Mouse (Mus musculus) limb, embryonic 12.5 days (tissue): ENCODE measurements around the gene Stk40. TPM values are rescaled to one million over a fixed set of nuclear protein-coding genes. Genes with fewer than 3 reads are reported as not detected.
A peak's percentile ranks its signal among the peaks of the same experiment; 100 is the strongest.

ENCODE experiments used
- ATAC-seq: fragments of 200-750 bp; cut with Nextera tagmentation; 2 replicates; pipeline ENCODE4 v1.8.0; 2017; ENCODE audit warnings: low read depth, moderate TSS enrichment; ENCODE audit not compliant: insufficient number of reproducible peaks, insufficient read depth, low FRiP score, low TSS enrichment
- H3K27ac ChIP-seq: fragments of 300-500 bp; sonication (generic); 2 replicates; pipeline ENCODE4 v1.5.1; 2016; ENCODE audit warnings: mild to moderate bottlenecking, moderate library complexity
- H3K27me3 ChIP-seq: fragments of 300-500 bp; sonication (generic); 2 replicates; pipeline ENCODE4 v1.6.1; 2016; ENCODE audit warnings: mild to moderate bottlenecking, moderate library complexity
- H3K36me3 ChIP-seq: fragments of 300-500 bp; sonication (generic); 2 replicates; pipeline ENCODE4 v1.6.1; 2016; ENCODE audit warnings: mild to moderate bottlenecking, moderate library complexity
- H3K4me1 ChIP-seq: fragments of 300-500 bp; sonication (generic); replicated peaks from 2 replicates; pipeline ENCODE4 v1.6.1; 2016
- H3K4me2 ChIP-seq: fragments of 300-500 bp; sonication (generic); 2 replicates; pipeline ENCODE4 v1.6.1; 2016; ENCODE audit warnings: mild to moderate bottlenecking, moderate library complexity
- H3K4me3 ChIP-seq: fragments of 300-500 bp; sonication (generic); replicated peaks from 2 replicates; pipeline ENCODE4 v1.5.1; 2016; ENCODE audit warnings: mild to moderate bottlenecking
- H3K9ac ChIP-seq: fragments of 300-500 bp; sonication (generic); replicated peaks from 2 replicates; pipeline ENCODE4 v1.6.1; 2016; ENCODE audit warnings: mild to moderate bottlenecking, moderate library complexity
- H3K9me3 ChIP-seq: fragments of 300-500 bp; sonication (generic); 2 replicates; pipeline ENCODE4 v1.6.1; 2016; ENCODE audit warnings: mild to moderate bottlenecking, moderate library complexity
- WGBS: fragments of 180-500 bp; shearing (Covaris S2); methylation state at CpG from one replicate; pipeline ENCODE4 v1.1.7; 2016; 5-methylcytosine and 5-hydroxymethylcytosine counted together
- polyA plus RNA-seq: library from polyadenylated mRNA; unstranded; fragments of >200 nt; fragmentation: Nextera tagmentation; extraction: Ambion mirVana; gene quantifications from 2 replicates; pipeline ENCODE4 v1.2.1, GENCODE M21; 2016

Gene Stk40
- polyA plus RNA-seq: 41.1 and 45.2 TPM in 2 replicates

DNA sequence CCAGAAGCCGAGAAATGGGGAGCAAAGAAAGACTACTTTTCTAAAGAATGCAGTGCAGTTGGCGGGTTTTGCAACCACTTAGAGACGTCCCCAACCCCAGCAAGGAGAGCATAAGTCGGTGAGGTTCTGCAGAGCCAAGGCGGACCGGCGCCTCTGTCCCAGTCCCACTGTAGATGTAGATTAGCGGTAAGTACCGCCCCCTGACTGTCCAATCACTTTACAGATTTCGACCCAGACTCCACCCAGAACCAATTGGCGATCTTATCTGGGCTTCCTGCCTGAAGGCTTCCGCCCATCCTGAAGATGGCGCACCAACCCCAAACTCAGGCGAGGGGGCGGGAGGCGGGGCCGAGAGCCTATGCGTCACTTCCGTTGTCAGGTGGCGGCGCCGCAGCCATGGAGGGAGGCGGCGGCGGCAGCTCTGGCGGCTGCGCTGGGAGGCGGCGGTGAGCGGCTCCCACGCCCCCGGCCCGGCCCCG lies at the start of gene Stk40:
Stk40 (plus strand) TSS at position 368 of the 479 bp plus-strand sequence.
- under 1% methylated on average over 33 of the region's 34 CpGs for WGBS
- peak within 1 kb of the TSS; percentile 60; the same call in 1 of the 2 replicates for H3K27ac ChIP-seq
- ATAC-seq: peak; percentile 94
- peaks cover 36% of the 10 kb centered on the region for H3K4me1 ChIP-seq
- no peaks in the 10 kb centered on the region for H3K9me3 ChIP-seq
- H3K36me3 ChIP-seq: peaks cover 10% of the 10 kb centered on the region; the same call in 1 of the 2 replicates
- H3K27me3 ChIP-seq: 0 out of 2 replicates have a peak, but pooled peaks cover 3% of the 10 kb centered on the region
- H3K4me2 ChIP-seq: peak within 1 kb of the TSS; percentile 96
- peak within 1 kb of the TSS; percentile 94 for H3K4me3 ChIP-seq
- peak within 1 kb of the TSS; percentile 76 for H3K9ac ChIP-seq

DNA sequence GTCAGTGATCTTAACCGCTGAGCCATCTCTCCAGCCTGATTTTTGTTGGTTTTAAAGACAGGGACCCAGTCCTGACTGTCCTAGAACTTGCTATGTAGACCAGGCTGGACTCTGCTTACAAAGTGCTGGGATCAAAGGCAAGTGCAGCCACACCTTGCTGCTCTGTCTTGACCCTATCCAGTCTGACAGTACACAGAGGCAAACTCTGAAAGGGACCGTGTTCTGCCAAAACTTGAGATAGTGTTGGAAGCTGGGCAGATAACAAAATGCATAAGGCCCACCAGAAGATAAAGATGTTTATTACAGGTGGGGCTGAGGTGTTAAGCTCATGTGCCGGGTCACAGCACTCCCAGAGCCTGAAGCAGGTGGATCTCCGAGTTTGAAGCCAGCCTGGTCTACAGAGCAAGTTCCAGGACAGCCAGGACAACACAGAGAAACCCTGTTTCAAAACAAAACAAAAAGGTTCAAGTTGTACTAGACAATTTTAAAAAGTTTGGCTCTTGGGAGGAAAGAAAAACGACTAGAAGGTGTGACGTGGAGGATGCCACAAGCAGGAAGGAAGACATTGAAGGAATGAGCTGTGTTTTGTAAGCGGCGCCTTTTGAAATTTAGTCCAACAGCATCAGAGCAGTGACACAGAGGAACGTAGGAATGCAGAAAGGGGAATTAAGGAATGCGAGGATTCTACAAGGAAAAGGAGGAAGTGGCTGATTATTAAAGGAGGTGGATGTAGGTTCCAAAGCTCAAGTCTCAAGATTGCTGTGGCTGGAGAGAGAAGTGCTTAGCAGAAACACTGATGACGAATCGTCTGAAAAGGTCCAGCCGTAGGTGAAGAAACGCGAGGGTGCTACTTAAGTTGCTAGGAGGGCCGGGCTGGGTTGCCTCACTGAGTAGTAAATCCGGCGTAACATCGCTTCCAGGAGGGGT lies 46.3 kb upstream of the Stk40 start:
- Histone ChIP-seq H3K36me3 (peaks cover 38% of the 10 kb centered on the region), H3K4me1 (peaks cover 18% of the 10 kb centered on the region), H3K4me2 (peak overlapping the region; percentile 85), H3K9me3 (no peaks in the 10 kb centered on the region), H3K9ac (peak overlapping the region; percentile 66), H3K4me3 (peak overlapping the region; percentile 62), H3K27ac (peak overlapping the region; percentile 46; the same call in 1 of the 2 replicates), H3K27me3 (no peaks in the 10 kb centered on the region)
- ATAC-seq: no peak
- 15% methylated on average over 19 of the region's 19 CpGs for WGBS

DNA sequence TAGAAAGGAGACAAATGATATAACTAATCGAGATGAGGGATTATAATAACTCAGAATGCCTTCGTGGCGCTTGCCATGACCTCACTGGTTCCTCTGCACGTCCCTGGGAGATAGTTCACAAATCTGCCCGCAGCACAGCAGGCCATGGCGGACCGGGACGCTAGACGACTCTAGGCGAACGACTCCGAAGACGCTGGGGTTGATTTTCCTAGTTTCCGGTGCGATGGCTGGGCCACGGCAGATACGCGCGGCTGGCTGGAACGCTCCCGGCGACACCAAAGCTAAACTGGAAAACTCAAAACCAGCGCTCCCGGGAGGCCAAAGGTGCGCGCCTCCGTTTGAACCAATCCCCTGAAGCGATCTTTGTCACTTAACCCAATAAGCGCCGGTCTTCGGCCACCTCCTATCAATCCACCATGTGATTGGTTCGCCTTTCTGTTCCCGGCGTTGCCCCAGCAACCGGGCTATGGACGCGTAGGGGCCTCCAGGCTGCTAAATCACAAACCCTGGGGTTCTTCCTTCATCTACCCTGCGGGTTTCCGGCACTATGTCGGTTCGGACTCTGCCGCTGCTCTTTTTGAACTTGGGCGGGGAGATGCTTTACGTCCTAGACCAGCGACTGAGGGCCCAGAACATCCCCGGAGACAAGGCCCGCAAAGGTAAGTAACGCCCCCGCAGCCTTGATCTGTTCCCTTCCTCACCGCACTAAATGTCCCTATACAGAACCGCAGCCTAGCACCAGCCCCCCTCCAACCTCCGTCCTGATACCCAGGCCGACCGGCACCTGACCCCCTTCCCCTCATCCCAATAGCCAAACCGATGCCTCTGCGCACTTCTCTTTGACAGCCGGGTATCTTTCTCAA lies 45.4 kb upstream of the Stk40 start, which contains the start of gene Oscp1:
Oscp1 (plus strand) TSS at position 432 of the 863 bp plus-strand sequence.
- ATAC-seq: peak; percentile 96
- Histone ChIP-seq H3K4me3 (peak within 1 kb of the TSS; percentile 62), H3K27ac (peak within 1 kb of the TSS; percentile 46; the same call in 1 of the 2 replicates), H3K36me3 (peaks cover 29% of the 10 kb centered on the region), H3K4me1 (peaks cover 18% of the 10 kb centered on the region), H3K4me2 (peak within 1 kb of the TSS; percentile 85), H3K27me3 (no peaks in the 10 kb centered on the region), H3K9me3 (no peaks in the 10 kb centered on the region), H3K9ac (peak within 1 kb of the TSS; percentile 66)
- WGBS: under 1% methylated on average over 57 of the region's 57 CpGs

DNA sequence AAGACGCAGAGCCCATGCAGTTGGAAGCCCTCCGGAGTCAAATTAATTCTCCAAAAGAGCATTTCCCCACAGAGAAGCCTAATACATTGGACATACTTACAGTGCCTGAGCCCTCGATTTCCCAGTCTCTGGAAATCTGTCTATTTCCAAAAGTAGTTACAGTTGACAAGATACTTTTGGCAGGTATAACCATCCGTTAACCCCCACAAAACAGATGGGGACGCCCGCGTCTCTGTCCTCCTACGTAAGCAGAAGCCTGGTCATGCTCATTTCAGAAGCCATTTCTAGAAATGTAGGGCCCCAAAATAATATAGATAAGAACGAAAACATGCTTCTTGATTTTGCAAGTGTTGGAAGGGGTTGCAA lies 44.8 kb upstream of the Stk40 start:
- H3K4me3 ChIP-seq: peak overlapping the region; percentile 62
- peaks cover 23% of the 10 kb centered on the region for H3K36me3 ChIP-seq
- peaks cover 18% of the 10 kb centered on the region for H3K4me1 ChIP-seq
- H3K27me3 ChIP-seq: no peaks in the 10 kb centered on the region
- H3K9me3 ChIP-seq: no peaks in the 10 kb centered on the region
- H3K4me2 ChIP-seq: peak overlapping the region; percentile 85
- peak overlapping the region; percentile 66 for H3K9ac ChIP-seq
- 42% methylated on average over 9 of the region's 9 CpGs for WGBS
- no peak for ATAC-seq
- no peak overlapping the region for H3K27ac ChIP-seq

DNA sequence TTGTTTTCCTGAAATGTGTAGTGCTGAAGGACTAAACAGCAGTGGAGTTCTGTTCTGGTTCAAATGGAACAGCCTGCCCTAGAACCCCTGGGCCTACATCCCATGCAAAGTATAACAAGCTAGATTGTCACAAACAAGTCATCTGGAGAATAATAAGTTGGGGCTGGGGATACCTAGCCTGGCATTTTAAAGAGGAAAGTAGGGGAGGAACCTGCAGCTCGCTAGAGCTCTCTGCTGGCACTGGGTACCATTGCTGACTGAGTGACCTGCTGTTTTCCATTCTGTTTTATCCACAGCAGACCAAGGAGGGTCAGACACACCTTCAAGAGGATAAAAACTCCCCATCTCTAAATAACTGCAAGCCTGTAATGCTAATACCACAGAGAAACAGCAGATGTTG lies 40.9 kb upstream of the Stk40 start:
- no peaks in the 10 kb centered on the region for H3K27me3 ChIP-seq
- no peak overlapping the region for H3K4me2 ChIP-seq
- WGBS: 30% methylated on average over 1 of the region's 1 CpGs
- H3K36me3 ChIP-seq: no peaks in the 10 kb centered on the region
- H3K9ac ChIP-seq: no peak overlapping the region
- no peak for ATAC-seq
- no peak overlapping the region for H3K4me3 ChIP-seq
- H3K9me3 ChIP-seq: no peaks in the 10 kb centered on the region
- peaks cover 10% of the 10 kb centered on the region for H3K4me1 ChIP-seq
- no peak overlapping the region for H3K27ac ChIP-seq

DNA sequence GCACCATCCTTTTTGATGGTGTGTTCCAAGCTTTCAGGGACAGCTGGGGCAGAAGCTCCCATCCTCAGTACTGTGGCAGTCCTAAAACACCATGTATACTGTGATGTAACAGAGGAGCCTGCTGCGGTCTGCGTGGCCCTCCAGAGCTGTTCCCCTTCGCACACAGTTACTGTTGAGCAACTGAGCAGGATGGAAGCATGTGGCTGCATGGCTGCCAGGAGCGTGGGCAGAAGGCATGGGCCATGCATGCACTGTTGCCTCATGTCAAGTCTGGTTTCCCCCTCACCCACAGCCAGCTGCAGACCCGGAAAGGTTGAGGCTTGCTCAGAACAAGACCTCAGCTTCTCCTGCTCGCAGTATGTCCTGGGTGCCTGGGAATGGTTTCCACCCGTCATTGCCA lies 38.5 kb upstream of the Stk40 start:
- WGBS: 88% methylated on average over 7 of the region's 7 CpGs
- Histone ChIP-seq H3K4me3 (no peak overlapping the region), H3K9me3 (0 out of 2 replicates have a peak, but pooled peaks cover 3% of the 10 kb centered on the region), H3K4me2 (no peak overlapping the region), H3K27me3 (no peaks in the 10 kb centered on the region), H3K36me3 (no peaks in the 10 kb centered on the region), H3K27ac (no peak overlapping the region), H3K4me1 (no peaks in the 10 kb centered on the region), H3K9ac (no peak overlapping the region)
- no peak for ATAC-seq

DNA sequence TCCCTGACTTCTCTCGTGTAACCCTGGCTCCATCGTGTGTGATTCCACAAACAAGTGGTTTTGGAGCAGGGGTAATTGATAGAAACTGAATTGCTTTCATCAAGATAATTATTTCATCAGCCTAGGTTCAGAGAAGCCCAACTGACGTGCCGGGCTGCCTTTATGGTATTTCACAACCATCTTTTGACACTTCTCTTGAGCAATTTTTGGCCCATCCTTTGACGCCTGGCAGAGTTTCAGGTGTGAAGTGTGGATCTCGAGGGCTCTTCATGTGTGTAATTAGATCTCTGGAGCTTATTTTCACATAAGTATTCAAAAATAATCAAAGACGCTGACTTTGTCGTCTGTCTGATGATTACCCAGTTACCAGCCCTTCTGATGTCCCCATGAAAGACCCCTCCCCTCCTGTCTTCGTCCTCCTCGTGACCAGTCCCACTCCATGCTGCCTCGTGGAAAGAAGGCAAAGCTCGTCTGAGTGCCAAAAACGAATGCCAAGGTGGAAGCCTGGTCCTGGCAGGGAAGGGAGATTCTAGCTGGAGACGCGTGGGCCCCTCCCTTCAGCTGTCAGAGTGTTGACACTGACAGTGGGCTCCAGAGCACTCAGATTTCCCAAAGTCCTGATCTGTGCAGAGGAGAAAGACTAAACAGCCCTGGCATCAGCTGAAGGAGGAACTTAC lies 36.2 kb upstream of the Stk40 start:
- Histone ChIP-seq H3K9me3 (0 out of 2 replicates have a peak, but pooled peaks cover 3% of the 10 kb centered on the region), H3K27me3 (no peaks in the 10 kb centered on the region), H3K4me3 (no peak overlapping the region), H3K9ac (no peak overlapping the region), H3K4me2 (no peak overlapping the region), H3K4me1 (no peaks in the 10 kb centered on the region), H3K27ac (no peak overlapping the region), H3K36me3 (no peaks in the 10 kb centered on the region)
- ATAC-seq: no peak
- WGBS: 68% methylated on average over 15 of the region's 15 CpGs

DNA sequence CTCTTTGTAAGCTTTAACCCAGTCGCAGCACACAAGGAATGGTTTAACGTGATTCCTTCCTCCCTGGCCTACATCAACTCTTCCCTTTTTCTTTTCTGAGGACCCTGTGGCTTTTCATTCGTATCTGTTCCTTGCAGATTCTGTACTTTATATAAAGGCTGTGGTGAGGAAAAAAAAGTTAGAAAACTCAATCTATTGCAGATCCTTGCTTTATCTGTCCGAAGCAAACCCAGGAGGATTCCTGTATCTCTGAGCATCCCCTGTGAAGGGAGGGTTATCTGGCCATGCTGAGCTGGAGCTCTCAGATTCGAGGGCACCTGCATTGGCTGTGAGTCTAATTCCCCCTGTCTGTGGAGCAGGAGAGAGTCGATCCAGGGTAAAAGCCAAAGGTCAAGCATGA lies 34.9 kb upstream of the Stk40 start:
- H3K9ac ChIP-seq: no peak overlapping the region
- H3K4me1 ChIP-seq: no peaks in the 10 kb centered on the region
- H3K36me3 ChIP-seq: no peaks in the 10 kb centered on the region
- no peak overlapping the region for H3K4me2 ChIP-seq
- no peak for ATAC-seq
- 88% methylated on average over 6 of the region's 6 CpGs for WGBS
- no peaks in the 10 kb centered on the region for H3K27me3 ChIP-seq
- no peak overlapping the region for H3K4me3 ChIP-seq
- H3K9me3 ChIP-seq: 0 out of 2 replicates have a peak, but pooled peaks cover 3% of the 10 kb centered on the region
- no peak overlapping the region for H3K27ac ChIP-seq

DNA sequence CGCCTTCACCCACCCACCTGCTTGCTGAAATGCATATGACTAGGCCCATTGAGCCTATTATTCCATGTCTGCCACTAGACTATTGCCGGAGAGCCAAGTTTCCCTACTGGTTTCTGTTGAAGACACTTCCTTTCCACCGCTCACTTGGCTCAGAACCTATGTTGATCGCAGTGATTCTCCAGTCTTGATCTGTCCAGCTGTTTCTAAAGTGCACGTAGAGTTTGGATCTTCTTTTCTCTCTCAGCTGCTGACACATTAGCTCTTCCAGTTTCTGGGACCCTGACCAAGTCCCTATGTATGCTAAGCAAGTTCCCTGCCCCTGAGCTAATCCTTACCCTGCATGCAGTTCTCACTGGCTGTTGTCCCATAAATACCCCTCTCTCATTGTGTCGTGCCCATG lies 25.9 kb upstream of the Stk40 start:
- Histone ChIP-seq H3K9me3 (no peaks in the 10 kb centered on the region), H3K4me2 (no peak overlapping the region), H3K36me3 (no peaks in the 10 kb centered on the region), H3K4me1 (no peaks in the 10 kb centered on the region), H3K27me3 (no peaks in the 10 kb centered on the region), H3K27ac (no peak overlapping the region), H3K9ac (no peak overlapping the region), H3K4me3 (no peak overlapping the region)
- WGBS: 82% methylated on average over 6 of the region's 6 CpGs
- ATAC-seq: no peak

DNA sequence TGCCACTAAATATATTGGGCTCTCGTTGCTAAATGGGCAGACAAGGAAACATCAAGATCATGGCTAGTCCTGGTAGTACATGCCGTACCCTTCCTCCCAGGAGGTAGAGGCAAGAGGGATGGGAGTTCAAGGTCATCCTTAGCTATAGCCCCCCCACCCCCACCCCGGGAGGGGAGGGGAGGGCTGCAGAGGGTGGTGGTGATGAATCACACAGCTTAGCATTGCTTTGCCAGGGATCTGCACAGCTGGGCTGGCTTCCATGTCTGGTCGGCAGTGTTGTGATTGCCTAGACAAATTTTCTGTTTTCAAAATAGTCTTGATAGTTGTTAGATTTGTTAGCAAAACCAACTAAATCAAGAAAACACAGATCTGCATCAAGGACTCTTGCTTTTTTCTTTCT lies 24.5 kb upstream of the Stk40 start:
- no peaks in the 10 kb centered on the region for H3K27me3 ChIP-seq
- H3K9me3 ChIP-seq: no peaks in the 10 kb centered on the region
- H3K4me3 ChIP-seq: no peak overlapping the region
- no peak overlapping the region for H3K4me2 ChIP-seq
- no peak overlapping the region for H3K9ac ChIP-seq
- no peaks in the 10 kb centered on the region for H3K36me3 ChIP-seq
- 75% methylated on average over 4 of the region's 4 CpGs for WGBS
- no peaks in the 10 kb centered on the region for H3K4me1 ChIP-seq
- H3K27ac ChIP-seq: no peak overlapping the region
- ATAC-seq: no peak
